Mouse (Mus musculus): ENCODE measurements around the gene Tsnax. TPM values are rescaled to one million over a fixed set of nuclear protein-coding genes. Genes with fewer than 3 reads are reported as not detected.

Gene Tsnax
- polyA plus RNA-seq, 1 experiment from 2014 or later, result 106 TPM

DNA sequence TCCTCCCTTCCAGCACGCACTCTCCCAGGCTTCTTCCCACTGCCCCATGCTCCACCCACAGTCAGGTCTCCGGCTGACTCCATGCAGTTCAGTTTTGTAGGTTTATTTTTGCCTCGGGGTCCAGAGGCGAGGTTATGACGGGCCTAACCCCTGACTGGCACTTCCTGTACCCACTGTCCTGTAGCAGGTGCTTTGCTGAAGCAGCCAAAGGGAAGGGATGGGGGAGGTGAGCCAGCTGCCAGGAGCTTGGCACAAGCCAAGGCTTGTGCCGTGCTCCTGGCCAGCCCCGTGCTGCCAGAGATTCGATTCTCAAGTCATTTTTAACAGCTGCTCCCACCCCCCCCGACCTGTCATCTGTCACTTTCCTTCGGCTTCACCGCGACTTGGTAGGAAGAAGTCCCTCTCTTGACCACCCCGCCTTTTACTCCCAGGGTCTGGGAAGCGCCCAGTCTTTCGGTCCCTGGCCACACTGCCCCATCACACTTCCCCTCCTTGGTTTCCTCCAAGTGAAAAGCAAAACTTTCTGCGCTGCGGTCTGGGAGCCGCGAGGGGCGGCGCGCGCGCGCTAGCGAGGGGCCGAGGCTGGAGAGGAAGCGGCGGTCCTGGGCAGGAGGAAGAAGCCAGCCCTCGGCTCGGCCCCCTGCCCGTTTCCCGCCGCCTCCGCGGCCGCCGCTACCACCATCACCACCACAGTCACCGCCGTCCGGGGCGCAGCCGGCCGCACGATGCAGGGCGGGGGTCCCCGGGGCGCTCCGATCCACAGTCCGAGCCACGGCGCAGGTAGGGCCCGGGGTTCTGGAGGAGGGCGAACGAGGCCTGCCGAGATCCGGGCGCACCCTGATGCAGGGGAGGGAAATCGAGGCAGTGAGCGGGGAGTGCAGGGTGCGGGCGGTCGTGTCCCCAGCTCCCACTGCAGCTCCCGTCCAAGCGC lies 41.0 kb downstream of the Tsnax start, which contains the start of gene Disc1:
TSS of gene Disc1 (plus strand) at position 691 of the 931 bp plus-strand sequence.
- H3K36me3 ChIP-seq (ENCODE audit: control insufficient read depth, insufficient read depth, low read length), result no peaks in the 10 kb centered on the region
- WGBS, result 2% methylated on average over 58 of the region's 65 CpGs
- peaks cover 15% of the 10 kb centered on the region for H3K27me3 ChIP-seq (replicated peaks; ENCODE audit: control insufficient read depth, insufficient read depth, low read length)
- H3K4me1 ChIP-seq (ENCODE audit: control insufficient read depth, insufficient read depth, low read length), result peaks cover 6% of the 10 kb centered on the region
- H3K4me3 ChIP-seq (ENCODE audit: low read length), result peak within 1 kb of the TSS; percentile 74
- H3K4me2 ChIP-seq (ENCODE audit: low read depth, low read length), result peak within 1 kb of the TSS; percentile 96
- 0 out of 2 replicates have a peak, but pooled peaks cover 3% of the 10 kb centered on the region for H3K9me3 ChIP-seq (ENCODE audit: control insufficient read depth, low read length)
- peak within 1 kb of the TSS; percentile 84 for H3K9ac ChIP-seq (ENCODE audit: low read depth, low read length)
- peak; percentile 69 for ATAC-seq
- peak within 1 kb of the TSS; percentile 61 for H3K27ac ChIP-seq (ENCODE audit: low read length)

DNA sequence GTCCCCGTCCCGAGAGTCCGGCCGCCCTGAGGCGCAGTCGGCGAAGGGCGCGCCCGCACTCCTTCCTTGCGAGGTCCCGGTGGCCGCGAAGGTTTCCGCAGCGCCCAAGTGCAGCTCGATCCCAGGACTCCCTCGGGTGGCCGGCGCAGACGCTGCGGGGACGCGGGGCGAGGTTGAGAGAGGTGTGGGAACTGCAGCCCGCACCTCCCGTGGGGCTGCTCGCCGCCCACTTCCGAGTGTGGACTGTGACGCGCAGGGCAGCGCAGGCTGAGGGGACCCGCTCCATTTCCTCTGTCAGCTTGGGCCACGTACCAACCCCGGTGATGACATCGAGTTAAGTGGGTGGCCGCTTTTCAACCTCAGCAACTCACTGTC lies 41.6 kb downstream of the Tsnax start:
- peaks cover 15% of the 10 kb centered on the region for H3K27me3 ChIP-seq (replicated peaks; ENCODE audit: control insufficient read depth, insufficient read depth, low read length)
- H3K27ac ChIP-seq (ENCODE audit: low read length), result peak overlapping the region; percentile 61
- ATAC-seq, result peak; percentile 64
- H3K4me1 ChIP-seq (ENCODE audit: control insufficient read depth, insufficient read depth, low read length), result peaks cover 6% of the 10 kb centered on the region
- H3K9ac ChIP-seq (ENCODE audit: low read depth, low read length), result peak overlapping the region; percentile 84
- H3K4me3 ChIP-seq (ENCODE audit: low read length), result peak overlapping the region; percentile 74
- WGBS, result under 1% methylated on average over 38 of the region's 38 CpGs
- 0 out of 2 replicates have a peak, but pooled peaks cover 3% of the 10 kb centered on the region for H3K9me3 ChIP-seq (ENCODE audit: control insufficient read depth, low read length)
- peak overlapping the region; percentile 96 for H3K4me2 ChIP-seq (ENCODE audit: low read depth, low read length)
- no peaks in the 10 kb centered on the region for H3K36me3 ChIP-seq (ENCODE audit: control insufficient read depth, insufficient read depth, low read length)

DNA sequence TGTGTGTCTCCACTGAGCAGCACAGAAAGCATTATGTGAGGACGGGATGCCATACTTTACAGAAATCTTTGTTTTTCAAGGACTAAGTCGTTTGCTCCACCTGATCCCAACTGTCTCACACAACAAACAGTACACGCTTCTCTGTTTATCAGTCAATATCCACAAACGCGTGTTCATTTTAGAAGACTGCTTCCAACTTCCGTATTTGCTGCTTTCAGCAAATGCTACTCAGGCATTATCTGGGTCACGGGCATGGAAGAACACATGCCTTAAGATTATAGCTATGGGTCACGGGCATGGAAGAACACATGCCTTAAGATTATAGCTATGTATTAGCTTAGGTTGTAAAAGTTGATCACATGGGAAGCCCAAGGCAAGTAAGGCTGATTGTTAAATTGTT lies 48.1 kb downstream of the Tsnax start:
- H3K4me2 ChIP-seq (ENCODE audit: low read depth, low read length), result no peak overlapping the region
- no peaks in the 10 kb centered on the region for H3K9me3 ChIP-seq (ENCODE audit: control insufficient read depth, low read length)
- H3K27me3 ChIP-seq (replicated peaks; ENCODE audit: control insufficient read depth, insufficient read depth, low read length), result no peaks in the 10 kb centered on the region
- H3K4me3 ChIP-seq (ENCODE audit: low read length), result no peak overlapping the region
- H3K9ac ChIP-seq (ENCODE audit: low read depth, low read length), result no peak overlapping the region
- 79% methylated on average over 8 of the region's 8 CpGs for WGBS
- no peak for ATAC-seq
- H3K36me3 ChIP-seq (ENCODE audit: control insufficient read depth, insufficient read depth, low read length), result no peaks in the 10 kb centered on the region
- H3K4me1 ChIP-seq (ENCODE audit: control insufficient read depth, insufficient read depth, low read length), result no peaks in the 10 kb centered on the region
- H3K27ac ChIP-seq (ENCODE audit: low read length), result no peak overlapping the region

DNA sequence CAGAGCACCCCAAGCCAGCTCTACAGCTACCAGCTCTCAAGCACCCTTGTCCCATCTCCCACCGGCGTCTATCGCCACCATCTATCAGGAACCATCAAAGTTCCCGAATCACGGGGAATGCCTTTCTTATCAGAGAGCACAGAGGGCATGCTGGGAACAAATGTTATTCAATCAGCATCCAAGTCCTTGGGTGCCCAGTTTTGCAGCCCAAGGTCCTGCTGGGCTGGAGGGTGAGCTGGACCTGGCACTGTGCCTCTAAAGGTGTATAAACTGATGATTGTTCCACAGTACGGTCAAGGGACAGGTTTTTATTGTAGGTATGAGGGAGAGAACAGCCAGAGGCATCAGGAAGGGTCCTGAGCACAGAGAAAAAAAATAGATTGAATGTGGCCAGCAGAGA lies 52.8 kb downstream of the Tsnax start:
- ATAC-seq, result no peak
- 76% methylated on average over 6 of the region's 6 CpGs for WGBS

DNA sequence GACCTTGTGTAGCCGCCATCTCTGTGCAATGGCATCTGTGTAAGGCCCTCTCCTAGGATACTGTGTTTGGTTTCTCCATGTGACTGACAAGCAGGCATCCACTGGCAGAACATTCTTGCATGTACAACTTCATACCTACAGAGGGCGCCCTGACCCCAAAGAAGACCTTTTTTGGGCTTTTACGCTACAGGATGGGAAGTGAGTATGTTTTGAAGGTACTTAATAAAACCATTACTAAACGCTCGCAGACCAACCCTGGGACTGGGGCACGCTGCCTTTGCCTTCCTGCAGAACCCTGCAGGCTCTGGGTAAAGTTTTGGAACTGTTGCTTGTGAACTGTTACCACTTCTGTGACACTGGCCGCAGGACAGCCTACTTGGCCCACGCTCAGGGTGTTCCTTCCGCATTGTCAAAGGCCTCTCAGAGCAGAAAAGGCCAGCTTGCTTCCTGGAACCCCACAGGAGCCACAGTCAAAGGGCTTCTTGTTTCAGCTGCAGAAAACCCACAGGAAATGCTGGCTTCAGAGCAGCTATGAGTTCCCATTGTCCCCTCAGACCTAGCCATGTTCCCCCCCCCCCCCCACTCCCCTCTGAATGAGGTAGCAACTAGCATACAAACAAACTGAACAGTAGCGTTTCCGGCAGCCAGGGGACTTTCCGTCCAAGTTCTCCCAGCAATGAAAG lies 54.3 kb downstream of the Tsnax start:
- no peaks in the 10 kb centered on the region for H3K9me3 ChIP-seq (ENCODE audit: control insufficient read depth, low read length)
- H3K27me3 ChIP-seq (replicated peaks; ENCODE audit: control insufficient read depth, insufficient read depth, low read length), result no peaks in the 10 kb centered on the region
- peak overlapping the region; percentile 44; the same call in 1 of the 2 replicates for H3K9ac ChIP-seq (ENCODE audit: low read depth, low read length)
- peak overlapping the region; percentile 75 for H3K27ac ChIP-seq (ENCODE audit: low read length)
- H3K36me3 ChIP-seq (ENCODE audit: control insufficient read depth, insufficient read depth, low read length), result no peaks in the 10 kb centered on the region
- peak; percentile 74 for ATAC-seq
- 36% methylated on average over 12 of the region's 12 CpGs for WGBS
- H3K4me1 ChIP-seq (ENCODE audit: control insufficient read depth, insufficient read depth, low read length), result no peaks in the 10 kb centered on the region
- H3K4me2 ChIP-seq (ENCODE audit: low read depth, low read length), result no peak overlapping the region
- no peak overlapping the region for H3K4me3 ChIP-seq (ENCODE audit: low read length)

More for the DNA sequence above, 52.8 kb downstream of the Tsnax start:
- no peak overlapping the region for H3K27ac ChIP-seq (ENCODE audit: low read length)
- no peak overlapping the region for H3K4me2 ChIP-seq (ENCODE audit: low read depth, low read length)
- H3K4me3 ChIP-seq (ENCODE audit: low read length), result no peak overlapping the region
- no peaks in the 10 kb centered on the region for H3K4me1 ChIP-seq (ENCODE audit: control insufficient read depth, insufficient read depth, low read length)
- no peaks in the 10 kb centered on the region for H3K27me3 ChIP-seq (replicated peaks; ENCODE audit: control insufficient read depth, insufficient read depth, low read length)
- no peaks in the 10 kb centered on the region for H3K9me3 ChIP-seq (ENCODE audit: control insufficient read depth, low read length)
- H3K36me3 ChIP-seq (ENCODE audit: control insufficient read depth, insufficient read depth, low read length), result no peaks in the 10 kb centered on the region
- no peak overlapping the region for H3K9ac ChIP-seq (ENCODE audit: low read depth, low read length)

DNA sequence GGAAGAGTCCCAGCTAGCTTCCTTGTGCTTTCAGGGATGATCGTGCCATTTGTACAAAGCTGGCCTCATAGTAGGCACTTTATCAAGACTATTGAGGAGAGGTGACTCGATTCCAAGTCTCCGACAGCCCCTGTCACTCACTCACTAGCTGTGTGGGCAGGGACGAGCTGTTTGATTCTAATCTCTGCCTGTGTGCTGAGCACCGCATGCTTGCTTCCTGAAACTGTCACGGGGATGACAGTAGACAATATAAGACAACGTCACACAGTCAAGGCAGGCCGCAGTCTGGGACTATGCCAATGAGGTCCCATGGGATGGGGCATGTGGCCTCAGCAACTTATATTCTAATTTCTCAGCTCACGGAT lies 54.8 kb downstream of the Tsnax start:
- Histone ChIP-seq H3K27ac (ENCODE audit: low read length) (peak overlapping the region; percentile 75), H3K36me3 (ENCODE audit: control insufficient read depth, insufficient read depth, low read length) (no peaks in the 10 kb centered on the region), H3K4me2 (ENCODE audit: low read depth, low read length) (no peak overlapping the region), H3K9ac (ENCODE audit: low read depth, low read length) (no peak overlapping the region), H3K27me3 (replicated peaks; ENCODE audit: control insufficient read depth, insufficient read depth, low read length) (no peaks in the 10 kb centered on the region), H3K4me3 (ENCODE audit: low read length) (no peak overlapping the region), H3K9me3 (ENCODE audit: control insufficient read depth, low read length) (no peaks in the 10 kb centered on the region), H3K4me1 (ENCODE audit: control insufficient read depth, insufficient read depth, low read length) (no peaks in the 10 kb centered on the region)
- 71% methylated on average over 9 of the region's 9 CpGs for WGBS
- peak; percentile 40; the same call in 1 of the 2 replicates for ATAC-seq

DNA sequence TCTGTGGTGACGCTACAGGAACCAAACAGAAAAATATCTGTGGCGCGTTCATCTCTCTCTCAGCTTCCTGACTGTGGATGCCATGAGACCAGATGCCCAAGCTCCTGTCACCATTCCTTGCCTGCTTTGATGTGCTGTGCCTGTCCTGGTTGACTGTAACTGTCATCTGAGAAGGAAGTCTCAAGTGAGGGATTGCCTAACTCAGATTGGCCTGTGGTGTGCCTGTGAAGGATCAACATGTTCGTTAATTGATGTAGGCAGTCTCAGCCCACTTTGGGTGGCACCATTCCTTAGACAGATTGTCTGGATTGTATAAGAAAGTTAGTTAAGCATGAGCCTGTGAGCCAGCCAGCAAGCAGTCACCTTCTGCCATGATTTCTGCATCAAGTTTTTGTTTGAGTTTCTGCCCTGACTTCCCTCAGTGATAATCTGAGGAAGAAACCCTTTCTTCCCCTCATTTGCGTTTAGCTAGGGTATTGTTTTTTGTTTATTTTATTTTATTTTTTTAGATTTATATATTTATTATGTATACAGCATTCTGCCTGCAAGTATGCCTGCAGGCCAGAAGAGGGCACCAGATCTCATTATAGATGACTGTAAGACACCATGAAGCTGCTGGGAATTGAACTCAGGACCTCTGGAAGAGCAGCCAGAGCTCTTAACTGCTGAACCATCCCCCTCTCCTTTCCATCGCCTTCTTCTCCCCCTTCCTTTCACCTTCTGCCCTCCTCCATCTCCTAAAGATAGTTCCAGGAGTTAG lies 55.5 kb downstream of the Tsnax start:
- no peak overlapping the region for H3K9ac ChIP-seq (ENCODE audit: low read depth, low read length)
- H3K4me1 ChIP-seq (ENCODE audit: control insufficient read depth, insufficient read depth, low read length), result no peaks in the 10 kb centered on the region
- no peaks in the 10 kb centered on the region for H3K36me3 ChIP-seq (ENCODE audit: control insufficient read depth, insufficient read depth, low read length)
- whole genome bisulfite sequencing, result 83% methylated on average over 6 of the region's 6 CpGs
- H3K9me3 ChIP-seq (ENCODE audit: control insufficient read depth, low read length), result no peaks in the 10 kb centered on the region
- no peak overlapping the region for H3K4me2 ChIP-seq (ENCODE audit: low read depth, low read length)
- ATAC-seq, result no peak
- peak overlapping the region; percentile 75; the same call in 1 of the 2 replicates for H3K27ac ChIP-seq (ENCODE audit: low read length)
- no peak overlapping the region for H3K4me3 ChIP-seq (ENCODE audit: low read length)
- H3K27me3 ChIP-seq (replicated peaks; ENCODE audit: control insufficient read depth, insufficient read depth, low read length), result no peaks in the 10 kb centered on the region

DNA sequence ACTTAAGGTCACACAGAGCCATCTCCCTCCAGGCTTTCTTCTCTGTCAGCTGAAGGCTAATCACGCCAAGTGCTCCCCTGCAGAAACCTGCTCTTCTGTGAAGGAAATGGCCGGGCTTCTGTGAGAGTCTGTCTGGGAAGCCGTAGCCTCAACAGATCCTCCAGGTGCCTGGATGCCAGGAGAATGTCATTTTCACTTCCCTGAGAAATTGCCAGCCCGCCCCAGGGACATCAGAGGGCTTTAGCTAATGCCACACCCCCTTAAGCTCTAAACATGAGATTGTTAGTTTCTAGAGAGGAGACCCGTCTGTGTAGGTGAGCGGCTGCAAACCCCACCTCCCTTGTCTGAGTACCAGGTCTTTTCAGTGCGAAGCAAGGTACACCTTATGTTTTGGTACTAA lies 56.5 kb downstream of the Tsnax start:
- Histone ChIP-seq H3K9me3 (ENCODE audit: control insufficient read depth, low read length) (no peaks in the 10 kb centered on the region), H3K27ac (ENCODE audit: low read length) (no peak overlapping the region), H3K4me2 (ENCODE audit: low read depth, low read length) (no peak overlapping the region), H3K4me1 (ENCODE audit: control insufficient read depth, insufficient read depth, low read length) (no peaks in the 10 kb centered on the region), H3K4me3 (ENCODE audit: low read length) (no peak overlapping the region), H3K9ac (ENCODE audit: low read depth, low read length) (no peak overlapping the region), H3K36me3 (ENCODE audit: control insufficient read depth, insufficient read depth, low read length) (no peaks in the 10 kb centered on the region), H3K27me3 (replicated peaks; ENCODE audit: control insufficient read depth, insufficient read depth, low read length) (no peaks in the 10 kb centered on the region)
- 66% methylated on average over 7 of the region's 7 CpGs for WGBS
- no peak for ATAC-seq

DNA sequence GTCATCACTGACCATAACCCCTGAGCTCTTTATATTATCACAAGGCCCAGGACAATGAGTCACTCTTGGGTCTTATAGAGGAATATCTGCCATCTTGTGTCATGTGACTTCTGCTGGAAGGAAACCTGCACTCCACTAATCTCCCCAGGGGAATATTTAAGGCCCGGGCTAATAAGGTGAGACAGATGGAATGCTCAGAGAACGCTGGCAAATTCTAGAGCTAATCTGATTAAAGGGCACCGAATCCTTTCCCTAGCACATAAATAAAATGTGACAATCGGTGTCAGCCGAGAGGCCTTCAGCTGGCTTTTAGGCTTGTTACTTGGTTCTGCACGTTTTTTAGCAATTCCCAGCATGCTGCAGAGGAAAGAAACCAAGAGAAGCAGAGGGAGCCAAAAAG lies 56.9 kb downstream of the Tsnax start:
- H3K9ac ChIP-seq (ENCODE audit: low read depth, low read length), result no peak overlapping the region
- H3K27ac ChIP-seq (ENCODE audit: low read length), result no peak overlapping the region
- no peaks in the 10 kb centered on the region for H3K27me3 ChIP-seq (replicated peaks; ENCODE audit: control insufficient read depth, insufficient read depth, low read length)
- no peak for ATAC-seq
- H3K36me3 ChIP-seq (ENCODE audit: control insufficient read depth, insufficient read depth, low read length), result no peaks in the 10 kb centered on the region
- no peak overlapping the region for H3K4me2 ChIP-seq (ENCODE audit: low read depth, low read length)
- no peak overlapping the region for H3K4me3 ChIP-seq (ENCODE audit: low read length)
- no peaks in the 10 kb centered on the region for H3K9me3 ChIP-seq (ENCODE audit: control insufficient read depth, low read length)
- no peaks in the 10 kb centered on the region for H3K4me1 ChIP-seq (ENCODE audit: control insufficient read depth, insufficient read depth, low read length)
- 66% methylated on average over 6 of the region's 6 CpGs for WGBS

Data from intestine, embryonic 16.5 days (tissue).